Mouse (Mus musculus) kidney, postnatal 10 days (tissue): ENCODE measurements around the gene Frat1.
A peak's percentile ranks its signal among the peaks of the same experiment; 100 is the strongest.

Source experiments
- DNase-seq: peaks from one replicate; pipeline ENCODE4 v3.0.0; 2021; ENCODE audit warnings: mixed read lengths

Gene Frat1

DNA sequence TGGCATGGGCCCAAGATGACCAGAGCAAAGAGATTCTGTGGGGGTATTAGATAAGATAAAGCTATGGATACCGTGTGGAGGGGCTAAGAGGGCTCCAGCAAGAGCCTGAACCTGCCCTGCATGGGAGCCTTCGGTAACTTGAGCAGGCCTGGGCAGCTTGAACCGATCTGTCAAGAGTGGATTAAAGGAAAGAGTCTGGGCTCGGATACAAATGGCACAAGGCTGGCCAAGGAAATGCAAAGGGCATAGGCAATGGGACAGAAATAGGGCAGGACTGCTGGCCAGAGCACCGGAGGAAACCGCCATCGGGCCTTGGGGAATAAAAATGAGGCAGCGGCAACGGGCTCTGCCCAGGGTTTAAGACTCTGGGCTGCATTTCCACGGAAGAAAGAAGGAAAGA lies 12.4 kb upstream of the Frat1 start:
- DNase-seq = no peak

DNA sequence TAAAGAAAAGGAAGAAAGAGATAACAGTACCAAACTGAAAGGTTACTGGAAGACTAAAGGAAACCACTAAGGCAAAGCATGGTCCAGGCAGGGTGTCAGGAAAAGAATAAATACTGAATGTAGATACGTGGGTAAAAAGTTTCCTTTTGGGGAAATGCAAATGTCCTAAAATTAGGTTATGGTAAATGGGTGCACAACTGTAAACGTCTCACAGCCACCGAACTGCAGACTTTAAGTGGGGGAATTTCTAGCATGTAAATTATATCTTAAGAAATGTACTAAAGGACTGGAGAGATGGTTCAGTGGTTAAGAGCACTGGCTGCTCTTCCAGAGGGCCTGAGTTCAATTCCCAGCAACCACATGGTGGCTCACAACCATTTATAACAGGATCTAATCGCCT lies 11.0 kb upstream of the Frat1 start:
- DNase-seq = no peak

DNA sequence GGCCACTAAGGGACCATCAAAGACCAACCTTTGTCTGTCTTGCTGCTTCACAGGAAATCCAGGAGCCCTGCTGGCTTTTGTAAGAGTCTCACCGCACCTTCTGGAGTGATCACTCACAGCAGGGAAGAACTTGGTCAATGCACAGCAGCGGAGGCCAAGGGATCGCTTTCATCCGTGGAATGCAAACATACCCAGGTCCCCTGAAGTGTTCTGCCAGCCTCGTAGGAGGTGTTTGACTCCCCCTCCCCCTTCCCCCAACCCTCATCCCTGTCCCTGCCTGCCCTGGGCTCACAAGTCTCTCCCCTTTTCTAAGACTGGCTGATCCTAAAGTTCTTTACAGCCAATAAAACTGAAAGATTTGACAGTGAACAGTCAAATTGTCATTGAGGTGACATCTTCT lies 8.3 kb upstream of the Frat1 start:
- no peak for DNase-seq

DNA sequence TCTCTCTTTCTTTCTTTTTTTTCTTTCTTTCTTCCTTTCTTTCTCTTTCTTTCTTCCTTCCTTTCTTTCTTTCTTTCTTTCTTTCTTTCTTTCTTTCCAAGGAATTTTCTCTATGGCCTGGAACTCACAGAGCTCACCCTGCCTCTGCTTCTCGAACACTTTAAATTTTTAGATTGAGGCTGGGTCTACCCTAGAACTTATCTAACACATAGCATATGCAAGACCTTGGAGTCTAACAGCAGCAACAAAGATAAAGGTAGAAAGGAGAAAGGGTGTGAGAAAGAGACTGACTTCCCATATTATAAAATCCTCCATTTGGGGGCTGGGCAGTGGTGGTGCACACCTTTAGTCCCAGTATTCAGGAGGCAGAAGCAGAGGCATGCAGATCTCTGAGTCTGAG lies 7.2 kb upstream of the Frat1 start:
- no peak for DNase-seq

DNA sequence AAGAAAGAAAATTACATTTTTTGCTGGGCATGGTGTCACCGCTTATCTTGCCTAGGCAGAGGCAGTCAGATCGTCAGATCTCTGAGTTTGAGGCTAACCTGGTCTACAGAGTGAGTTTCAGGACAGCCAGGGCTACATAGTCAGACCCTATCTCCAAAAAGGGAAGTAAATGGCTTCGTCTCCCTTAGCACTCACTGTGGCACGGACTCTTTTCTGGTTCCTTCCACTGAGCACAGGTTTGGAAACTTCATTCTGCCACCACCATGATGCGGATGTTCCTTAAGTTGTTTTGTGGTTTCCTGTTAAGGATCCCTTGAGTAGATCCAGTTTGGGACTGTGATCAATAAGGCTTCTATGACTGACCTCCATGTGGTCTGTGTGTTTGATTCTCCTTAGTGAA lies 4.8 kb upstream of the Frat1 start:
- DNase-seq = no peak

DNA sequence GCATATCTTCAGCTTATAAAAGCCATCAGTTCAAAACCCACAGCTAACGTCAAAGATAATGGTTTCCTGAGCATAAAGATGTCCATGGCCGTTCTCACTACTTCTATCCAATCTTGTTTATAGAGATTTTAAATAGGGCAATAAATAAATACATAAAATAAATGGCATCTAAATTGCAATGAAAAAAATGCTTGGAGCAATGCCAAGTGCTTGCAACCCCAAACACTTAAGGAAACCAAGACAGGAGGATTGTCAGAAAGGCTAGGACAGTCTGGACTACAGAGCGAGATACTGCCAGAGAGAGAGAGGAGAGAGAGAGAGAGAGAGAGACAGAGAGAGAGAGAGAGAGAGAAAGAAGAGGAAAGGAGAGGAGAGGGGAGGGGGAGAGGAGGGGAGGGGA lies 3.2 kb upstream of the Frat1 start:
- no peak for DNase-seq

DNA sequence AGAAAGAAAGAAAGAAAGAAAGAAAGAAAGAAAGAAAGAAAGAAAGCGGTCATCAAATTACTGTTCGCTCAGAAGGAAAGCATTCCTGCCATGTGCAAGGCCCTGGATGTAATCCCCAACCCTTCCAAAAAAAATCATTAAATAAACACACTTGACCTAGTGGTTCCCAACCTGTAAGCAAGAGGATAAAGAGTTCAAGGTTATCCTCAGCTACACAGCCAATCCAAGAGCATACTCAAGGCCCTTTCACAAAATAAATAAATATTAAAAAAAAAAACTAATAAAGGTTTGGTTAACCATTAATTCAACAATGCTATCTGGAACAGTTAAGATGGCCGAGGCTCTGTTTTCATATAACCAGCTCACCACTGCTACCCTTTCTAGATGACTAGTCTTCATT lies 829 bp upstream of the Frat1 start:
- no peak for DNase-seq

DNA sequence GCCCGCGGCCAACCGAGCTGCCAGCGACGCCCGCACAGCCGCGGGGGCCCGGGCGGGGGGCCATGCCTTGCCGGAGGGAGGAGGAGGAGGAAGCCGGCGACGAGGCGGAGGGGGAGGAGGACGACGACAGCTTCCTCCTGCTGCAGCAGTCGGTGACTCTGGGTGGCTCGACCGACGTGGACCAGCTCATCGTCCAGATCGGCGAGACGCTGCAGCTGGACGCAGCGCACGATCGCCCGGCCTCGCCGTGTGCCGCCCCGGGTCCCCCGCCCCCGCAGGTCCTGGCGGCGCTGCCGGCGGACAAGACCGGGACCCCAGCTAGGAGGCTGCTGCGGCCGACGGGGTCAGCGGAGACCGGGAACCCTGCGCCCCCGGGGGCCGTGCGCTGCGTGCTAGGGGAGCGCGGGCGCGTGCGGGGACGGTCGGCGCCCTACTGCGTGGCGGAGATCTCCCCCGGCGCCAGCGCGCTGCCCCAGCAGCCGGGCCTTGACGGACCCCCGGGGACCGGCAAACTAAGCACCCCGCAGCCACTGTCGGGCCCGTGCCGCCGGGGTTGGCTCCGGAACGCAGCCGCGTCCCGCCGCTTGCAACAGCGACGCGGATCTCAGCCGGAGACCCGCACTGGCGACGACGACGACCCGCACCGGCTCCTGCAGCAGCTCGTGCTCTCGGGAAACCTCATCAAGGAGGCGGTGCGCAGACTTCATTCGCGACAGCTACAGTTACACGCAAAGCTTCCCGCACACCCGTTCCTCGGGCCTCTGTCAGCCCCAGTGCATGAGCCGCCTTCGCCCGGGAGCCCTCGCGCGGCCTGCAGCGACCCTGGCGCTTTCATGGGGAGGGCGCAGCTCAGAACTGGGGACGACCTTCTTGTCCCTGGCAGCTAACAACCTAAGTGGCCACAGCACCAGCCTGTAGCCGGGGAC lies 599 bp downstream of the Frat1 start:
- peak; percentile 86 for DNase-seq

DNA sequence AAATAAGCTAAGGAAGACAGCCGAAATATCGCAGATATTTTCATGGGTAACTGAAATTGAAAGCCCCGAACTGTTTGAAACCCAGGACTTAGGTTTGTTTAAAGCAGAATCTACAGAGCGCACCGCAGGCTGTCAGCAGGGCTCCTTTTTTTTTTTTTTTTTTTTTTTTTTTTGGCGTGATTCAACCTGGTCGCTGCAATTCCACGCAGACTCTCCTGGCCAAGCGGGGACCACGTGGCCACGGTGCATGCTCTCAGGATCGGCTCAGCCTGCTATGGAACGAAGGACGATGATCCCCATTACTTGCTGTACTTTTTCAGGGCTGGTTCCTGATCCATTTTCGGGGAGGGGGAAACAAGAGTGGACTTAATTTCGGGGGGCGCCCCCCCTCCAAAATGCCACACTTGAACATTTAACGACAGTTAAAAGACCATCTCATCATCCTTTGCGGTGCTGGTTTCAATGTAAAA lies 1.4 kb downstream of the Frat1 start:
- peak; percentile 49 for DNase-seq

DNA sequence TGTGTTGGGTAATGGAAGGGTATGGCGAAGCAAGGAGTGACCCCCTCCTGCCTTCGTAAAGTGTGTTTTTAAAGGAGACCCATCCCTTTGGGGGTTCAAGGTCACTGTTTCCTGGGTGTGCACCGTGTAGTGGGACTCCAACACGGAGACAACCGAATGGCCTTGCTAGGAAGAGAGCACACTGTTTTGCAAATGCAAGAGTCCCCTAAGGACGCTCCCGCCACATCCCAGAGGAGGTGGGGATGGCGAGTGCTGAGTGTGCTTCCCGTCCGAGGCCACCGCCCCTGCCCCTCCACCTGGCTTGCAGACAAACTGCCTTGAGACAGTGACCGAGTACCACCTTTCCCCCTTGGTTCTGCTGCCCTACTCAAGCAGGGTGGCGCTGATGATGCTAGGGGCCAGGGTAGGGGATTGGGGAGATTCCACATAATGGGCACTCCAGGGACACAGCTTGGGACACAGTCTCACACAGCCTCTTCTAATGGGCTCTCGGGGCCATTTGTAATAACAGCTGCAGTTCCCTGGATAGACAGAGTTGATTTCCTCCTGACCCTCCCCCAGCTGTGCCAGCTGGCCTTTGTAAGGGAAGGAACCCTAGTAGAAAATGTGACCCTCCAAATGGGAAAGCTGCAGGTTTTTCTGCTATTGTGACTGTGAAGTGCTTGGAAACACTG lies 2.1 kb downstream of the Frat1 start:
- no peak for DNase-seq

DNA sequence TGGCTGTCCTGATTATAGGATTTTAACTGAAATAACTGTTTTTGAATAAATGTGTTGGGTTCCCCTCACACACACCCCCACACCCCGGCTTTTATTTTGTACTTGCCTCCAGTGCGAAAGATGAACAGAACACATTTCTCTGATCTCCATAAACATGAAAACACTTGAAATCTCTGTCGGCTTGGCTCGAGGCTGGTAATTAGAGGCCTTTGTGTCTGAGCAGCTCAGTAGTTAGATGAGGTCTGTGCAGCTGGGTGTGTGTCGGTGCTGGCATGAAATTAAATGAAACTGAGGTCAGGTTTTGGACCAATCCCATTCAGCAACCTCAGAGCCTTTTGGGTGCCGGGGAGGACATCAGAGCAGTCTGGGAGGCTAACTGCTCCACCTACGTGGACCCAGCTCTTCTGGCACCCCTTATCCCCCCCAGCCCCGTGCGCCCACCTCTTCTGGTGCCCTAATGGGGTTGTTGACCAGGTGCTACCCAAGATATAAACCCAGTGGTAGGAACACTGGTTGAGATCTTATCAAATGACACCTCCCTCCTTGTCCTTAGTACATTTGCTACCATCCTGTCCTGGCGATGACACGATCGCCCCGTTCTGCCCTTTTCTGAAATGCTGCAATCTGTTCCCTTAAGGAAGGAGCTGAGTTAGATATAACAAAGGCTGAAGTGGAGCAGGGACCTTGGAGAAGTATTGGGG lies 2.9 kb downstream of the Frat1 start:
- DNase-seq = no peak

DNA sequence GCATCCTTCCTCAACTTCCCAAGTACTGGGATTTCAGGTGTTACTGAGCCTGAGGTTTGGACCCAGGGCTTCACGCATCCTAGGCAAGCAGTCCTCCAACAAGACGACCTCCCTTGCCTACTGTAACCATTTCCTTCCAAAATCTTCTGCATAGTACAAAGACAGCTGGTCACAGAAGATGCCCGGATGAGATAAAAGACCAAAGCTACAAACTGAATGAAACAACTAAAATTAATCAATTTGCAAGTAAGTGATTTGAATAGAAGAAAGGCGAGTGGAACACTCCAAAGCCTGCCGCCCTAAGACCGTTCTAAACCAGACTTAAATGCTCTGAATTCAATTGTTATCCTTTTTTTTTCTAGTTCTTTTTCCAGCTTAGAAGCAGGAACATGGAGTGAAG lies 5.6 kb downstream of the Frat1 start:
- DNase-seq = no peak

DNA sequence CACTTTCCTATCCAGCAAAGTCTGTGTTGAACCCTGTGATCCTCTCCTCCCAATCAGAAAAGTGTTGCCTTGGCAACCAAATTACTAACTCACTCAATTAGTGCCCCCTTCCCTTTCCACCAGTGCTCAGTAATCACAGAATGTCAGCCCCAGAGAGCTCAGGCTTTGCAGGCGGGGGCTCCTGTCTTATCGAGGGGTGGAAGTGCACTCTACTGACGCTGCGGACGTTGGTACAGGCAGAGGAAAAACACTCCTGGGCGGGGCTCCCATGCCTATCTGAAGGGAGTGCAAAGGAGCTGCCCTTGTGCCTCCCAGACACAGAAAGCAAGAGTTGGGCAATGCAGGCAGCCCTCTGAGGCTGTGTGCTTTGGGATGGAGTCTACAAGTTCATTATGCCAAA lies 6.0 kb downstream of the Frat1 start:
- DNase-seq = peak; percentile 20

DNA sequence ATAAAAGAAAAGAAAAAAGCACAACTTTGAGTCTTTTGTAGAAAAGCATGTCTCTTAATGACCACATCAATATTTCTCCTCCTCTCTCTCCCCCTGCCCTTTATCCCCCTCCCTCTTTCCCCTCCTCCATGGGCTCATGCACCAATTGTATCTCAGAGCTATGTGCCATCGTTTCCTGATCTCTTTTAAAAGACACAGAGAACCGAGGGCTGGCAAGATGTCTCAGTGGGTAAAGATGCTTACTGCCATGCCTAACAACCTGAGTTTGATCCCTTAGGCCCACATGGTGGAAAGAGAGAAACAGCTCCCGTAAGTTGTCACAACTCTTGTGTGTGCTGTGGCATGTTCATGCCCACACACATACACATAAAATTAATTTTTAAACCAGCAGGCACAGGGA lies 6.9 kb downstream of the Frat1 start:
- no peak for DNase-seq

DNA sequence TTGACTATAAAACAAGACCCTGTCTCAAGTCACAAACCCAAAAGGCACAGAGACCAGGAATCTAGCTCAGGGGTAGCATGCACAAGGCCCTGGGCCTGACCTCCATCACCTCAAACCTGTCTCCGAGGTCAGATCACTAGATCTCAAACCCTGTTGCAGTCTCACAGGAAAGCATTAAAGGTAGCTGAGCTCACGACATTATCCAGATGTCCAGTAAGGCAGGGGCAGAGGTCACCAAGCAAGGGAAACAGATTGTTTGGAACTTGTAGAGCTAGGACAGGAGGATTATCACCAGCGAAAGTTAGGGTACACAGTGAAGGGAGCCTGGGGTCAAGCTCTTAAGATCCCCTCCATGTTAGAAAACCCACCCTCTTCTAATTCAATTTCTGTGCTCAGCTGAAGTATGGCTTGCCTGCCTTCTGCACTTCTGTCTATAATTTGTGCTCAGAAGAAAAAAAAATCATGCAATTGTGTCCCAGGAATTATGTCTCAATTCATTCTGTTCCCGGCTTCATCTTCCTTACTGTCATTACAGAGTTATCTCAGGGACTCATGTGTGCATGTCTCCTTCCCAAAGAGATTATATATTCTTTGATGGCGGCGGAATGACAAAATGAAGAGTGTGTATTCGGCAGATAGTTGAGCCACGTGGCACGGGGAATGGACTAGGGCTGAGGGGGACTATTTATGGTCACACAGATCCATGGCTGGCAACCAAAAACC lies 7.6 kb downstream of the Frat1 start:
- no peak for DNase-seq

DNA sequence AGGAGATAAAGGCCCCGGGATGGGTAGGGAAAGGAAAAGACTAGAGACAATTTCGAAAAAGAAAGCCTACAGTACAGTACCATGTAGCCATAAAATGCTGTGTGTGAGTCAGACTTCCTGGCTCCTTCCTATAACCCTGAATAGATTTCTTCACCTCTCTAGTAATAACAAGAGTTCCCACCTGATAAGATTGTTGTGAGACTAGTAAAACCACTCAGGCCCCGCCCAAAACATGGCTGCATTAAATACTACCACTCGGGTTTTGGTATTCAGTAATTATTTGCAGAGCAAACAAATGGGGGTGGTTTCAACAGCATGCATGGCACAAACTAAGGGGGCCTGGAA lies 8.1 kb downstream of the Frat1 start:
- no peak for DNase-seq

DNA sequence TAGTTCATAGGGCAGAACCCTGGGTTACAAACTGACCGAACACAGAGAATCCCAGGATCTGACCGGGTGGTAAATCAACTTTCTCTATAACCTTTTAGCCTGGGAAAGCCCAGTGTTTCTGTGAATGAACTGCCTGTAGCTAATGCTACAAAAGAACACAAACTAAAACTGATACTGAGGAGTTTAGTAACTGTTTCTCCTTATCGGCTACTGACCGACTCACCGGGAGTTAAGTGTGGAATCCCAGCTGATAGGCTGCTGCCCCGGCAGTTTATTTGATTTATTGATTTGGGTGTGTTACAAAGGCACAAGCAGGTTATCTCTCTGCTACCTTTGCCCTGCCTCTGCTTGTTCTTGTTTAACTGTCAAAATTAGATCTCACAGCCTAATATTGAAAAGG lies 9.0 kb downstream of the Frat1 start:
- DNase-seq = no peak

DNA sequence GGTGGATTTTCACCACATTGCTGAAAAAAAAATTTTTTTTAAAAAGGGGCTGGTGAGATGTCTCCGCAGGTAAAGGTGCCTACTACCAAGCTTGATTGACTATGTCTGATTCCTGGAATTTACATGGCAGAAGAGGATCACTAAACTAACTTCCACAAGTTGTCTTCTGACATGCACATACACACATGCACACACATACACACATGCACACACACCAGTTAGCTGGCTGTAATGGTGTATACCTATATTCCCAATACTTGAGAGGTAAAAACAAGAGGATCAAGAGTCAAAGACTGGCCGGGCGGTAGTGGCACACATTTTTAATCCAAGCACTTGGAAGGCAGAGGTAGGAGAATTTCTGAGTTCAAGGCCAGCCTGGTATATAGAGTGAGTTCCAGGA lies 9.9 kb downstream of the Frat1 start:
- no peak for DNase-seq

DNA sequence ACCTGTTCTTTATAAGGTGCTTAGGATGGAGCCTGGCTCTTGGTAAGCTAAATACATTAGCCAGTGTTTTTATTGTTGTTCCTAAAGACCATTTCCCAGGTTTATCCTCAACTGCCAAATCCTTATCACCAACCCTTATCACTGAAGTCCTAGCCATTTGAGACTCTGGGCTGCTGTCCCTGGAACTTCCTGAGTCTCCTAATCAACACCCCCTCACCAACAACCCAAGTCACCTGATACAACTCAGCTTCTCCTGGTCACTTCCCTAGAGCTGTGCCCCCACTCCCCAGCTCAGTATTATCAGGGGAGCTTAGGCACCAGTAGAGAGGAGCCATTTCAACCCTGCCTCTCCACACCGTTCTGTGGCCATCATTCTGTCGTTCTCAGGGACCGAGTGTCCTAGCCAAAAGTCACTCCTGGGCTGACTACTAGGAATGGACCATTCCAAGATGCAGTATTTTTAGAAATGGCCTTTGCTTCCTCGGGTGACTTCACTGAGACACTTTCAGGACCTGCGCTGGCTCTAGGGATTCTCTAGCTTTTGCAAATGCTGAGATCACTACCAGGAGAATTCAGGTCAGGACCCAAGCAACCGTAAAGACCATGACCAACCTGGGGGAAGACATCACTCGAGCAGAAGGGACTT lies 11.5 kb downstream of the Frat1 start:
- no peak for DNase-seq

DNA sequence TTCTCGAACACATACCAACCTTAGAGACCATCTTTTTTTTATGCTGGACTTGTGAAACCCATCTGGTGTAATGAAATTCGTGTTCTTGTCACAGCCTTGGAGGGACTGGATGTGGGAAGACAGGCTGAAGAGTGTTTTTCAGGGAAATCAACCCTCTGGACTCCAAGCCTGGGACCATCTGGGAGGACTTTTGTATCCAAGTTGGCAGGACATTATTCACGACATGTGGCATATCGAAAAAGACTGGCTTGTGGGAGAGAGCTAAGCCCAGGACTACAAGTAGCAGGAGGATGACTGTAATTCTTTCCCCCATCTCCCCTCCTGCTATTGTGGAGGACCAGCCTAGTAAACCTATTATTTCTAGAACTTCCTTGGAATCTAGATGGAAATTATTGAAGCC lies 12.4 kb downstream of the Frat1 start:
- no peak for DNase-seq

DNA sequence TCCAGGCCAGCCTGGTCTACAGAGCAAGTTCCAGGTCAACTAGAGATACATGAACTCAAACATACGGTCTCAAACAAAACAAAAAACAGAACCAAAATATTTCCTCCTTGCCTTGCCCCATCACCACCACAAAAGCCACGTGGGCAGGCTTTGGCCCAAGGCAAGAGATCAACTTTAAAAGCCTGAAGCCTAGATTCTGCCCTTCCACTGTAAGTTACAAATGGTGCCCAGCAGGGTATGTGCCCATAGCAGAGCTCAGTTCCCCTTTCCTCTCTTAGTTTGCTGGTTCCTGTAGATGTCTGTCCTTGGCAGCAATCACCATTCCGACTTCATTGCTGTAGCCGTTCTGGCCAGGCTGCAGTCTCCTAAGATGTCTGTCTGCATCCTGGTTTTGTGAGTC lies 12.9 kb downstream of the Frat1 start:
- DNase-seq = no peak

DNA sequence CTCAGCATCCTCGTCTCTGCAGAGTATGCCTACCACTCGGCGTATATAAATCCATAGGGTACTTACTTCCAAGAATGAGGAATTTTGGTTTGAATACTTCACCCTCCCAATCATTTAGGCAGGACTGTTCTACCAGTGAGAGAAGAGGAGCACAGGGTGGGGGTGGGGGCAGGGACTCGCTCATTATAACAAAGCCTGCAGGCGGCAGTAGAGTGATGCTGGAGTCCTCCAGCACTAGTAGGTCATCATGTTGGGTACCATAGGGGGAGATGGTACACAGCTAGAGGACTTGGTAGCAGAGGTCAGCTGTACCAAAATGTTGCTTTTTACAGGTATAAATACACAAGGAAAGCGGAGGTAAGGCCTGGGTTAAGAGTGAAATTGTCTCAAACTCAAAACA lies 14.6 kb downstream of the Frat1 start:
- no peak for DNase-seq
